Mouse (Mus musculus) spleen, postnatal 14 days (tissue): ENCODE results near the gene Ccdc152.

Experiments used
- DNase-seq, 2 experiments: peaks; one replicate each; pipeline ENCODE4 v3.0.0; 2021 to 2022; ENCODE audit warnings: low spot score in 2 of 2

Ccdc152 gene

DNA sequence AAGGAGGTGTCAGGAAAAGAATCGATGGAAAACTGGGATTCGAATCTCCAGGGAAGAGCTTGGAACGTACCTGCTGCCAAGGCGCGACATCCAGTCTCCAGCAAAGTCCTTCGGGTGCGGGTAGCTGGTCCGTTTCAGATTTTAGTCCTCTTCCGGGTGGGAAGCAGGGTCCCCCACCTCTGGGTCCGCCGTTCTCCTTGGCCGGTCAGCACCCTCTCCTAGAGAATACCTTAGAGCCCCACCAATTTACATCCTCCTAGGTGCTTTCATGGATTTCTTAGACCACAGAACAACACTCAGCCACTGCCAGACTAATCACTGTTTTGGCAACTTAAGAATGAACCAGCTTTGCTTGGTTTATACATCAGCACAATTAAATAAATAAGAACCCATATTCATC is at the start of gene Ccdc152:
Gene Ccdc152 (minus strand): TSS at position 101 of the 400 bp plus-strand sequence.
- DNase-seq, result no peak

DNA sequence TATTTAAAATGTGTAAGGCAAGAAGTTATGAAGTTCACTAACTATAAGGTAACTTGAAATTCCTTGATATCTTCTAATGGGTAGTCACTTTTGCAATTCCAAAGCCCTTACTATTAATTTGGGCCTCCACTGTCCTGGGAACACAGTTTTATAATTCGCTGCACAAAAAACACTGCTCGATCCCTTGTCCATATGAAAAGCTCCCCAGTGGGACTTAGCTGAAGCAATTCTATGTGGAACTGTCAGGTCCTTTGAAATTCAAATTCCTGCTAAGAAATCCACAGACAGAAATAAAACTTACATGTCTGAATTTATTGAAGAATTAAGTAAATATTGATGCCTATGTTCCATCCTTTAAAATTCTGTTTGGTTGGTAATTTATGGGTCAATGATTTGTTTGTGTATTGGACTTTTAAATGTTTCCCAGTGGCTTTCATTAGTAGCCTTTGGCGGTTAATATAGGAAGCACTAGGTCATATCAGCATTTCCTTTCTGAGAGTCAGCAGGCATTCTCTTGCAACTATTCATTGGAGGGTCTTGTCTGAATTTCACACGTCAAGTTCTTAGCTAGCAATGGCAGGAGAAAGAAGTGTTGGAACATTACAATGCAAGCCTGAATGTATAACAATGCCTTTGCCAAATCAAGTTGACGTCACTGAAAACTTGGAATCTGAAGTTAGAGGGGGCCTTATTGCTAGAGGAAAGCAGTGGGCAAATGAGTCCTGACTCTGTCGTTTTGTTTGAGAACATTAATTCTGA is 46.2 kb upstream of the Ccdc152 start:
- no peak for DNase-seq

DNA sequence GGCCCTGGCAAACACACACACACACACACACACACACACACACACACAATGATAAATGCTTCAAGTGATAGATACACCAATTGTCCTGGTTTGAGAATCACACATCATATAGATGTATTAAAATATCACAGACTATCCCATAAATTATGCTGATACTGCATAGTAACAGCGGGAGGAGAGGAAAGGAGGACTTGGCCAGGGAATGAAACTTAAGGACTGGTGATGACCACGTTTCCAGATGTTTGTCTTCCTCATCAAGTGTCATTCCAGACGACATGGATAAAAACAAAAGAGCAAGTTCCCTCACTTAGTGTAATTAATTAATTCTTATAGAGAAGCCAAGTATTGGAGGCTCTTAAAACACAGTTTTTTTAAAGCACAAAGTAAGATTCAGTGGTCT is 43.4 kb upstream of the Ccdc152 start:
- no peak for DNase-seq

- DNase-seq, result no peak
Observed at GRCm38 (mm10) chr15:3344555-3344954, 41.2 kb upstream of the Ccdc152 start.

GRCm38 (mm10) chr15:3341806-3342582 is 38.7 kb upstream of the Ccdc152 start:
- no peak for DNase-seq

DNA sequence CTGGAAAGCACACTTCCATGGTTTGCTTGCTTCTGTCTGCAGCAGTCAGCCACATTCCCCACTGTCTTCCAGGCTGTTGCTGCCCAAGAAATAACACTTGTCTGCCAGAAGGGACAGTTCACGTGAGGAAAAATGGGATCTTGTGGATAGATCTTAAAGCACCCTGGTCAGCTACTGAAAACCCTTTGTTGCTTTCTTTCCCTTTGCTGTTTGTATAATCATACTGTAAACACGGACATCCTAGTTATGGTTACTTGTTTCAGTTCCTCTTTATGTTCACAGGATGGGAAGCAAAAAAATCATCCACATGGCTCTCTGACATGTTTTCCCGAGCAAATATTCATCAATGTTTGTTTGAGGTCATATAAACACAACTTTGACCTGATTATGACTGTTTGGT is 36.5 kb upstream of the Ccdc152 start:
- no peak for DNase-seq

- no peak for DNase-seq
Observed at GRCm38 (mm10) chr15:3332517-3332916, 29.2 kb upstream of the Ccdc152 start.

GRCm38 (mm10) chr15:3331813-3332212 is 28.5 kb upstream of the Ccdc152 start:
- DNase-seq, result no peak

GRCm38 (mm10) chr15:3330291-3330690 is 27.0 kb upstream of the Ccdc152 start:
- DNase-seq, result no peak

DNA sequence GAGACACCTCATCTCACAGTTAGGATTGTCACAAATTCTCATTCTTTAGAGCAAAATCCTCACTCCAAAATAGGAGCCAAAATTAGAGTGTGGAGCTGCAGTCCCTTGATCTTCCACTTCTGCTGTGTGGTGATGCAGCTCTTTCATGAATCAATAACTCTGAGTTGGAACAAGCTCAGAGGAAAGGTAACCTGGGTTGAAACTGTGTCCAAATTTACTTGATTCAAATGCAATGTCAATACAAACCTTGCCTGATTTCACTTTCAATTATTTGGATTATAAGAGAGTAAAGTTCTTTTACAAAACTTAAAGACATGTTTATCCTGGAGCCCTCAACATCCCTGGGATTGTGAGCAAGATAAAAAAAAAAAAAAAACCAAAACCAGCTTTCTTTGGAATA is 19.7 kb upstream of the Ccdc152 start:
- no peak for DNase-seq

DNA sequence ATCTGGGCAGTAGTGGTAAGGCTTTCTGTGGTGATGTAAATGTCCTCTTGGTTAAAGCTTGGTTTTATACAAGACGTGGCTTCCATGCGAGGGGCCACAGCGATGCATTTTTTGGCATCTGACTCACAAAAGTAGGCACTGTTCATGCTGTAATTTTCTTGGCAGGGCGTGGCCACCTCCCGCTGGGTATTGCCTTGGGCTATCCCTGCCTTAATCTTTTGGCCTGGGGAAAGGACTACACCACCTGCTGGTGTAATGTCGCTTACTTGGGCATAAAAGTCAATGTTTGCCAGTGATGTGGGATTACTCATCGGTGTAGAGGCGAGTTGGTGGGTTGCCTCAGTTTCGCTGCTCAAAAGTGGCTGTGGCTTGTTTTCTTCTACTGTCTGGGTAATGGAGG is 16.6 kb upstream of the Ccdc152 start:
- no peak for DNase-seq

DNA sequence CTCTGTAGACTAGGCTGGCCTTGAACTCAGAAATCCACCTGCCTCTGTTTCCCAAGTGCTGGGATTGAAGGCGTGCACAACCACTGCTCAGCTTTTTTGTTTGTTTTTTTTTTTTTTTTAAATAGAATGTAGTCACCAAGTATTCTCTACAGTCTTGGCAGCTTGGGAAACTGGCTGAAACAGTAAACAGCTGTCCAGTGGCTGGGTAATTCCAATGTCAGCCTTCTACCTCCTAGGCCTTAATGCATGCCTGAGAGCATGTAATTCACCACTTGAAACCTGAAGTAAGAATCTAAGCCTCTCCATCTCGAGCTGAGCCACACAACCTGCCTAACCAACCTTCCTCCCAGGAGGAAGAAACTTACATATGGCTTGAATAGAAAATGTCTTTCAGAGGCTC is 13.3 kb upstream of the Ccdc152 start:
- DNase-seq, result no peak

DNA sequence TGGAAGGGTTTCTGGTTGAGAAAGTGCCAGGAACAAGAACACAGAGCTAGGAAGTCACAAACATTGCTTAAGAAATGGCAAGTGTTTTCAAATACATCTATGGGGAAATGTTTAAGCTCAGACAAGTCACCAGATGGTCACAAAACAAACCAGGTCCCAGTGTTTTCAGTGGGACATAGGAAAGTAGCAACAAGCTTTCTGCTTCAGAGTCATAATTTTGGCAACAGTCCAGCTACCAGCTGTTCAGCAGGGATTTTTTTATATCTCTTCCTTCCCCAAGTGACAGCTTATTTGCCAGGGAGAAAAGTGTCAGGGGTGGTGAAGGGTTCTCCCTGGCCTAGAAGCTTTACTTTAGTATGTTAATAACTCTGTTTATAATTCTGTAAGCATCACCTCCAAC is 9.6 kb upstream of the Ccdc152 start:
- DNase-seq, result no peak

GRCm38 (mm10) chr15:3309856-3310255 is 6.5 kb upstream of the Ccdc152 start:
- DNase-seq, result no peak

DNA sequence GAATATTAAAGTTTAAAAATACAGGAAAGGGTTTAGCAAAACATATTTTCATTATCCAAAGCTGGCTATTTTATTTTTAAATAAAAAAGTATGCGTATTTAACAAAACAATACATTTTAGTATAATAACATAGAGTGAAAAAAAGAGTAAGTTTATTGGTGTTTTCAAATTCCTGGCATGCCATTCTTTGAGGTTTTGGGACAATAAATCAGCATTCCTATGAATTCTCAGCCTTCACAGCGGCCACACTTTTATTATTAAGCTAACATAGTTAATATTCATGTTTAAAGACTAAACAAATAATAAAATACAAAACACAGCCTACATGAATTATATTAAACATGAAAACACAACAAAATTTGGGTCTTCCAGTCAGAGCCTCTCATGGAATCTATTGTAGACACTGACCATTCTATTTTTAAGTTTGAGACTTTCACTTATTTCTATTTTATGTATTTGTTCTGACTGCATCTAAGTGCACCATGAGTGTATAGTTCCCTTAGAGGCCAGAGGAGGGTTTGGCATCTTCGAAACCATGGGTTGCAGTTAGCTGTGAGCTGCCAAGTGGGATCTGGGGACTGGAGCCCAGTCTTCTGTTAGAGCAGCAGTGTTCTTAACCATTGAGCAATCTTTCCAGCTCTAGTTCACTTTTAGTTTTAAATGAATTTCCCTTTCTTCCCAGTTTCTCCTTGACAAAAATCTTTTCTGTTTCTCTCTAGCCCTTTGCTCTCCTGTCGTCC is 2.8 kb downstream of the Ccdc152 start:
- DNase-seq, result no peak

DNA sequence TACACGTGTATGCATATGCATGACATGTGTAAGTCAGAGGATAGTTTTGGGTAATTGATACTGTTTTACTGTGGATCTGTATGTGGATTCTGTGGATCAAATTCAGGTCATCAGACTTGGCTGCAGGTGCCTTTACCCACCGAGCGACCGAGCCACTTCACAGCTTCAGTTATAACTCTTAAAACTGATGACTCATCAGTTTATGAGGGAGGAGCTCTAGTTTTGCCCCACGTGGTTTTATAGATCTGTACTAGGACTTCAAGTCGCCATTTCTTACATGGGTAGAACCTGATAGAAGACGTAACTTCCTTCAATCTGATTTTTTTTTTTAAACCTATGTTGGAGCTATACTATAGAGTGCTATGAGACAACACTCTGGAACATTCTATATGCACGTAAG is 5.7 kb downstream of the Ccdc152 start:
- no peak for DNase-seq

DNA sequence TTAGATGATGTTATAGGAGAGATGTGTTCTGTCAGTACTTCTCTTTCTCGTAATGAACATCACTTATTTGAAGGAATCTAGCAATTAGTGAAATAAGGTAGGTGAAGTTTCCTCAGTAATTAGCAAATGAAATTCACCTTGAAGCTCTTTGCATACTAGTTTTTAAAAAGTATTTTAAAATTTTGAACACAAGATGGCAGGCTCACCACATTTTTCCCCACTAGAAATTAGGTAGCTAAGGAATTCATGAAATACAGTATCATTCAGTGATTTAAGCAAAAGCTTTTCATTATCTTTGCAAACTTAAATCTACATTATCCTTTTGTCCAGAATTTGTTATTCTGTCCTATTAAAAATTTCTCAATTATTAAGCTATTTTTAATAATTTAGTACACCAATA is 7.3 kb downstream of the Ccdc152 start:
- DNase-seq, result no peak

DNA sequence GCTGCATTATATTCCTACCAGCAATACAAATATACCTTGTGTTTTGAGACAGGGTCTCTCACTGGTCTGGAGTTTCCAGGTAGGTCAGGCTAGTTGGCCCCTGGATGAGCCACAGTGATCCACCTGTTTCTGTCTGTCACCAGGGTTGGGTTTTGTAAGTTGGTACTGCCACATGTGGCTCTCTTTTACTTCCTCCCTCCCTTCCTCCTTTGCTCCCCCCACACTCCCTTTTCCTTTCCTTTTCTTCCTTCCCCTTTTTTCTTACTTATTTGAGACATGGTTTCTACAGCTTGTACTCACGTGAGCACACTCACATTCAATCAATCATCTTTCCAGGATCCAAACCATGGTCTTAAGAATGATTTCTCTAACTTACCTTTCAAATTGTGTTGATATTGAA is 9.8 kb downstream of the Ccdc152 start:
- no peak for DNase-seq

DNA sequence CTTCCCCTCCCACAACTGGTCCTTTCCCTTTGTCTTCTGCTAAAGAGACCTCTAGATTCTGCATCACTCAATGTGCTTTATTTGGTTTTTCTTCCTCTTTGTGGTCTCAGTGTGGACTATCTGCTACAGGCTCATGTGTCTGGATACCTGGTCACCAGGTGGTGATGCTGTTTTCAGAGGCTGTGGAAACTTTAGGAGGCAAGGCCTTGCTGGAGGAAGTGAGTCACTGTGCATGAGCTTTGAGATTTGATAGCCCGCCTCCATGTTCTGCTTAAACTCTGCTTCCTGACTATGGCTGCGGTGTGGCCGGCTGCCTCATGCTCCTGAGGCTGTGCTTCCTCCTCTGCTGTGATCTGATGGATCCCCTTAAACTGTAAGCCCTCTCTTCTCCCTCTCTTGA is 12.9 kb downstream of the Ccdc152 start:
- DNase-seq, result no peak

GRCm38 (mm10) chr15:3286032-3286431 is 17.3 kb downstream of the Ccdc152 start:
- DNase-seq, result no peak

DNA sequence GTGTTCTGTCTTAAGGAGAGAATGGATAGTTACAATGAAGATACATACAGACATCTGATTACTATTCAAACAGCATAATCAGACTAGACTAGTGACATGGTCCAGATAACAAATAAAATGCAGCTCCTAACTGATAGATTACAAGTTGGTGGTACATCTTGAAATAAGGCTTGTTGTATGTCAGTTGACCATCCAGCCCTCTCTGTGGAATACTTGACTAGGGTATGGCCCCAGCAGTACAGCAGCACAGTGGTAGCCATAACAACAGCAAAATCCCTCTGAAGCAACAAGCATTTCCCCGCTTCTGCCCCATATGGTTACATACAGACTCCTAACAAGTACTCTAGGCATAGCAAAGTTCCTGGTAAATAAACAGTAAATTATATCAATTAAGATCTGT is 21.6 kb downstream of the Ccdc152 start:
- no peak for DNase-seq

DNA sequence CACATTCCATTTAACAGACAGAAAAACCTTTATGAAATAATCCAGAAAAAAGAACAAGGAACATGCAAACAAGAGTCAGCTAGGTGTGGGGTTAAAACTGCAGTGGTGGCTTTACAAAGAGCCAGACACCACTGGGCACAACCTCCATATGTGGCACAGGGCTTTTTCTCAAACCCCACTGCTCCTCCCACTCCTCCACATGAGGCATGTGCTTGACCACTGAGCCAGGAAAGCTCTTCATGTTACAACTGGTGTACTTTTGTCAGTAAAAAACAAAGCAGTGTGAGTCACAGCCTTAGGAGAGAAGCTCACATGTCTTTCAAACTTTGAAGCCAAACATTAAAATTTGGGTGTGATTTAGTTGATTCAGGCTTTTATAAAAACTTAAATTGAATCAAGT is 22.1 kb downstream of the Ccdc152 start:
- DNase-seq, result no peak

DNA sequence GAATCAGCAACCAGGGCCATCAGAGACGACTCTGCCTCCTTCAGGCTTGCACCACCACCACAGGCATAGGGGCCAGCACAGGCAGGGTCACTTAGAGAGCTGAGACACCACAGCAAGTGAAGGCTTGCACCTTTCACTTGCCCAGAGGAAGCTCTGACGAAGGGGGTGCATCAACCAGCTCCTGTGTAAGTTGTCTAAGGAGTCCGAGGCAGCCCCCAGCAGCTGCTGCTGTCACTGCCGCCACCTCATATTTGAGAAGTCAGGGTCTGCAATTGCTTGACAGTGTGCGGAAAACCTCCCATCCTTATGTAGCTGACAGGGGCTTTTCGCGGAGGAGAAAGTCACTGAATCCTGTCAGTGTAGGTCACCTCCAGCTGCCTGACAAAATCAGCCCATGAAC is 24.1 kb downstream of the Ccdc152 start:
- DNase-seq, result no peak
